Mouse (Mus musculus) brain, embryonic 14.5 days (tissue): ENCODE measurements at regions not wholly inside any gene's neighbourhood (a gene's known extent, or its start where the extent isn't known, plus 50 kb on each side); places are given as distances from the start of the nearest gene placed in this dataset.

Source experiments
- CTCF ChIP-seq: fragments of 200-500 bp; IDR thresholded peaks from 2 replicates; pipeline ENCODE4 v1.5.1; 2012; ENCODE audit warnings: inconsistent platforms, mild to moderate bottlenecking, moderate library complexity, borderline replicate concordance; ENCODE audit not compliant: insufficient read depth, insufficient read length; ENCODE audit errors: extremely low read depth
- POLR2A ChIP-seq: fragments of 200-500 bp; IDR thresholded peaks from 2 replicates; pipeline ENCODE4 v1.6.1; 2012; ENCODE audit warnings: mild to moderate bottlenecking, inconsistent platforms, borderline replicate concordance; ENCODE audit not compliant: poor library complexity, insufficient read depth, insufficient read length, severe bottlenecking; ENCODE audit errors: extremely low read depth

GRCm38 (mm10) chr3:112688151-112688550 is 570.5 kb downstream of the Amy2a5 start:
- no peak for TF ChIP-seq POLR2A
- TF ChIP-seq CTCF = no peak
